Mouse (Mus musculus) liver, embryonic 14.5 days (tissue): ENCODE measurements around the gene C3ar1. TPM values are rescaled to one million over a fixed set of nuclear protein-coding genes. Genes with fewer than 3 reads are reported as not detected.

Source experiments
- ATAC-seq: fragments of 200-750 bp; cut with Nextera tagmentation; 2 replicates; pipeline ENCODE4 v1.8.0; 2017; ENCODE audit warnings: moderate number of reproducible peaks, mild to moderate bottlenecking, moderate library complexity; ENCODE audit not compliant: insufficient read depth
- DNase-seq, 3 experiments: peaks; one replicate each; pipeline ENCODE4 v3.0.0-alpha.2; 2012 to 2013; ENCODE audit warnings: low read depth in 3 of 3, low spot score in 3 of 3
- H3K27ac ChIP-seq: fragments of 300-500 bp; sonication (generic); 2 replicates; pipeline ENCODE4 v1.5.1; 2014; ENCODE audit warnings: moderate library complexity, mild to moderate bottlenecking, control low read depth, inconsistent platforms
- H3K27me3 ChIP-seq: fragments of 300-500 bp; sonication (generic); 2 replicates; pipeline ENCODE4 v1.6.1; 2014; ENCODE audit warnings: mild to moderate bottlenecking, low read length, moderate library complexity; ENCODE audit not compliant: control insufficient read depth, insufficient read depth
- H3K36me3 ChIP-seq: fragments of 300-500 bp; sonication (generic); replicated peaks from 2 replicates; pipeline ENCODE4 v1.6.1; 2014; ENCODE audit warnings: low read depth; ENCODE audit not compliant: control insufficient read depth, insufficient read depth
- H3K4me1 ChIP-seq, 2 experiments: fragments of 200-500 bp in 1 of 2; fragments of 300-500 bp in 1 of 2; sonication (generic) in 1 of 2; replicated peaks; 2 replicates each; pipeline ENCODE4 v1.6.1; 2012 to 2014; ENCODE audit warnings: antibody characterized with exemption in 1 of 2, inconsistent platforms in 1 of 2, low read length in 1 of 2; ENCODE audit not compliant: control insufficient read depth in 2 of 2, insufficient read depth in 2 of 2
- H3K4me2 ChIP-seq: fragments of 300-500 bp; sonication (generic); 2 replicates; pipeline ENCODE4 v1.6.1; 2014; ENCODE audit warnings: low read depth, mild to moderate bottlenecking, control low read depth, moderate library complexity
- H3K4me3 ChIP-seq, 2 experiments: fragments of 200-500 bp in 1 of 2; fragments of 300-500 bp in 1 of 2; sonication (generic) in 1 of 2; 2 replicates each; pipeline ENCODE4 v1.5.1; 2012 to 2014; ENCODE audit warnings: low read depth in 2 of 2, low read length in 2 of 2, mild to moderate bottlenecking in 2 of 2, control low read depth in 1 of 2, inconsistent platforms in 1 of 2, moderate library complexity in 1 of 2; ENCODE audit not compliant: insufficient read depth in 1 of 2
- H3K9ac ChIP-seq: fragments of 300-500 bp; sonication (generic); replicated peaks from 2 replicates; pipeline ENCODE4 v1.6.1; 2014; ENCODE audit warnings: mild to moderate bottlenecking, control low read depth, moderate library complexity
- H3K9me3 ChIP-seq: fragments of 300-500 bp; sonication (generic); 2 replicates; pipeline ENCODE4 v1.6.1; 2016; ENCODE audit warnings: low read length, mixed read lengths; ENCODE audit not compliant: control insufficient read depth
- CTCF ChIP-seq: IDR thresholded peaks from 2 replicates; pipeline ENCODE4 v1.5.1; 2016; ENCODE audit warnings: antibody characterized with exemption, low read depth, control low read depth
- EP300 ChIP-seq: IDR thresholded peaks from 2 replicates; pipeline ENCODE4 v1.6.1; 2016; ENCODE audit warnings: antibody characterized with exemption, low read depth
- WGBS: fragments of 180-500 bp; shearing (Covaris S2); extraction: QIAGEN DNeasy Blood & Tissue Kit; methylation state at CpG from one replicate; pipeline ENCODE4 v1.1.7; 2014; ENCODE audit not compliant: insufficient replicate concordance; 5-methylcytosine and 5-hydroxymethylcytosine counted together
- polyA plus RNA-seq, 2 experiments: library from polyadenylated mRNA; depleted of rRNA in 1 of 2; stranded (reverse) in 1 of 2; unstranded in 1 of 2; fragments of >200 nt; fragmentation: Nextera tagmentation in 1 of 2; extraction: Ambion mirVana in 1 of 2; gene quantifications; 2 replicates each; pipeline versions ENCODE4 v1.2.1 to v1.2.3; 2012 to 2014

The C3ar1 gene
- polyA plus RNA-seq, 2 experiments, result 0.55 to 0.66 TPM

DNA sequence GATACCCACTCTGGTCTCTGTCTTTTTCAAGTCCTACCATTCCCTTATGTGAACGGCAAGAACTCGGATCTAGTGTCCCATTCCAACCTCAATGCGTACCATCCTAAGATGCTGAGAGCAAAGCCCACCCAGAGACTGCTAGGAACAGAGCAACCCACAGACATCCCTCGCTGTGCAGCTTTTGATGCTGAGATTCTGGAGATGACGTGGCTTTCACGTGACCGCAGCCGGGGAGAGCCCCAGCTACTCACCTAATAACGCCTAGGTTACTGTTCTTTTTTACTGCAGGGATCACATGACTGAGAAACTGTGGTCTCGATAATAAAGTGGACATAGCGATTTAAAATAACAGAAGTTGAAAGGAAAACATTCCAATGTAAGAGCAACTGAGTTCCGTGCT is 1.4 kb downstream of the C3ar1 start:
- H3K4me1 ChIP-seq, result peaks cover 0 to 4% of the 10 kb centered on the region in 2 experiments; a peak in 1 of 4 replicates
- TF ChIP-seq CTCF (no peak), EP300 (no peak)
- no peaks in the 10 kb centered on the region for H3K9me3 ChIP-seq
- H3K4me2 ChIP-seq, result no peak overlapping the region
- WGBS, result 63% methylated on average over 12 of the region's 12 CpGs
- no peak for DNase-seq
- H3K9ac ChIP-seq, result no peak overlapping the region
- H3K36me3 ChIP-seq, result no peaks in the 10 kb centered on the region
- ATAC-seq, result no peak
- H3K4me3 ChIP-seq, result no peak overlapping the region
- H3K27ac ChIP-seq, result no peak overlapping the region
- H3K27me3 ChIP-seq, result no peaks in the 10 kb centered on the region

GRCm38 (mm10) chr6:122852696-122853095 is 3.3 kb downstream of the C3ar1 start:
- no peak for TF ChIP-seq CTCF
- TF ChIP-seq EP300, result no peak
- Histone ChIP-seq H3K9me3 (no peaks in the 10 kb centered on the region), H3K27me3 (no peaks in the 10 kb centered on the region), H3K36me3 (no peaks in the 10 kb centered on the region), H3K9ac (no peak overlapping the region), H3K4me2 (no peak overlapping the region), H3K4me1 (peaks cover 0 to 4% of the 10 kb centered on the region in 2 experiments; a peak in 1 of 4 replicates), H3K27ac (no peak overlapping the region), H3K4me3 (no peak overlapping the region)
- WGBS, result 11% methylated on average over 2 of the region's 2 CpGs
- ATAC-seq (no peak), DNase-seq (no peak)

- no peak for ATAC-seq
- peaks cover 6% of the 10 kb centered on the region for H3K36me3 ChIP-seq
- 78% methylated on average over 6 of the region's 6 CpGs for WGBS
Observed at GRCm38 (mm10) chr6:122843759-122844158, 12.2 kb downstream of the C3ar1 start.

GRCm38 (mm10) chr6:122837539-122837938 is 18.4 kb downstream of the C3ar1 start:
- no peak for DNase-seq
- WGBS, result 55% methylated on average over 5 of the region's 5 CpGs

More at GRCm38 (mm10) chr6:122843759-122844158, 12.2 kb downstream of the C3ar1 start:
- H3K4me2 ChIP-seq, result no peak overlapping the region
- H3K27me3 ChIP-seq, result no peaks in the 10 kb centered on the region
- no peaks in the 10 kb centered on the region for H3K4me1 ChIP-seq
- no peak for TF ChIP-seq CTCF
- TF ChIP-seq EP300, result no peak
- no peak overlapping the region for H3K4me3 ChIP-seq
- H3K9ac ChIP-seq, result no peak overlapping the region
- DNase-seq, result no peak
- H3K27ac ChIP-seq, result no peak overlapping the region
- H3K9me3 ChIP-seq, result no peaks in the 10 kb centered on the region

DNA sequence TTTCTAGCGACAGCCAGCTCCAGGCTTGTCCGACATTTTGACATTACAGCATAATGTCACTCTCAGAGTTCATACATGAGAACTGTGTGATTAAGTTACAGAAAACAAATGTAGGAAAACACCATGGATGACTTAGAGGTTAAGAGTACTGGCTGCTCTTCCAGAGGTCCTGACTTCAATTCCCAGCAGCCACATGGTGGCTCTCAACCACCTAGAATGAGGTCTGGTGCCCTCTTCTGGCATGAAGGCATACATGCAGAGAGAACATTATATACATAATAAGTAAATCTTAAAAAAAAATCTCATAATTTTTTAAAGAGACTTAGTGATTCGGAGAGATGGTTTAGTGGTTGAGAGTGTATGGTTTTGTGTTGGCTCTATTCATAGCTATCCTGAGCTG is 19.0 kb downstream of the C3ar1 start:
- H3K36me3 ChIP-seq, result peaks cover 6% of the 10 kb centered on the region
- no peak overlapping the region for H3K4me2 ChIP-seq
- no peak for ATAC-seq
- H3K27ac ChIP-seq, result no peak overlapping the region
- no peaks in the 10 kb centered on the region for H3K9me3 ChIP-seq
- H3K4me1 ChIP-seq, result no peaks in the 10 kb centered on the region
- no peak for DNase-seq
- 79% methylated on average over 3 of the region's 3 CpGs for WGBS
- H3K9ac ChIP-seq, result no peak overlapping the region
- TF ChIP-seq EP300, result no peak
- TF ChIP-seq CTCF, result peak; percentile 17; the same call in 1 of the 2 replicates
- no peaks in the 10 kb centered on the region for H3K27me3 ChIP-seq
- no peak overlapping the region for H3K4me3 ChIP-seq

More at GRCm38 (mm10) chr6:122837539-122837938, 18.4 kb downstream of the C3ar1 start:
- H3K27me3 ChIP-seq, result no peaks in the 10 kb centered on the region
- no peak overlapping the region for H3K27ac ChIP-seq
- H3K4me3 ChIP-seq, result no peak overlapping the region
- H3K36me3 ChIP-seq, result peaks cover 6% of the 10 kb centered on the region
- TF ChIP-seq EP300 (no peak), CTCF (no peak)
- H3K4me2 ChIP-seq, result no peak overlapping the region
- no peaks in the 10 kb centered on the region for H3K9me3 ChIP-seq
- H3K4me1 ChIP-seq, result no peaks in the 10 kb centered on the region
- ATAC-seq, result no peak
- H3K9ac ChIP-seq, result no peak overlapping the region
